Mouse (Mus musculus) cortical plate, adult 2 months (tissue): ENCODE measurements around the gene Cdkl1.

ENCODE experiments used
- CTCF ChIP-seq: fragments of 200-500 bp; IDR thresholded peaks from 2 replicates; pipeline ENCODE4 v1.5.1; 2011; ENCODE audit warnings: mild to moderate bottlenecking, control low read depth, low read length; ENCODE audit not compliant: insufficient read depth; ENCODE audit errors: extremely low read depth
- POLR2A ChIP-seq: fragments of 200-500 bp; IDR thresholded peaks from 2 replicates; pipeline ENCODE4 v1.6.1; 2011; ENCODE audit warnings: mild to moderate bottlenecking, low read length, control low read depth; ENCODE audit not compliant: insufficient read depth; ENCODE audit errors: extremely low read depth

- TF ChIP-seq CTCF (no peak), POLR2A (no peak)
These were observed 37.1 kb downstream of the Cdkl1 start for GRCm38 (mm10) chr12:69753936-69754335.
